Mouse (Mus musculus) small intestine, adult 2 months (tissue): ENCODE measurements at regions not wholly inside any gene's neighbourhood (a gene's known extent, or its start where the extent isn't known, plus 50 kb on each side); places are given as distances from the start of the nearest gene placed in this dataset.

ENCODE experiments used
- H3K27ac ChIP-seq: fragments of 200-500 bp; 2 replicates; pipeline ENCODE4 v1.5.1; 2012; ENCODE audit warnings: low read depth, low read length, control low read depth, inconsistent platforms; ENCODE audit not compliant: insufficient read depth
- H3K27me3 ChIP-seq: fragments of 200-500 bp; 2 replicates; pipeline ENCODE4 v1.6.1; 2012; ENCODE audit warnings: mild to moderate bottlenecking, moderate library complexity, low read length, inconsistent platforms; ENCODE audit not compliant: control insufficient read depth, insufficient read depth
- H3K36me3 ChIP-seq: fragments of 200-500 bp; 2 replicates; pipeline ENCODE4 v1.6.1; 2012; ENCODE audit warnings: mild to moderate bottlenecking, low read length, control low read depth, inconsistent platforms; ENCODE audit not compliant: control insufficient read depth, insufficient read depth
- H3K4me1 ChIP-seq: fragments of 200-500 bp; 2 replicates; pipeline ENCODE4 v1.6.1; 2012; ENCODE audit warnings: low read length, inconsistent platforms, mixed read lengths; ENCODE audit not compliant: control insufficient read depth, insufficient read depth, insufficient read length
- H3K4me3 ChIP-seq: fragments of 200-500 bp; 2 replicates; pipeline ENCODE4 v1.5.1; 2012; ENCODE audit warnings: low read depth, mild to moderate bottlenecking, control low read depth, inconsistent platforms, low read length, moderate library complexity
- CTCF ChIP-seq: fragments of 200-500 bp; IDR thresholded peaks from 2 replicates; pipeline ENCODE4 v1.5.1; 2012; ENCODE audit warnings: low read depth, mild to moderate bottlenecking, control low read depth, inconsistent platforms, low read length, moderate library complexity, mixed read lengths; ENCODE audit not compliant: insufficient replicate concordance, insufficient read length; ENCODE audit errors: extremely low read depth
- POLR2A ChIP-seq: fragments of 200-500 bp; IDR thresholded peaks from 2 replicates; pipeline ENCODE4 v1.6.1; 2012; ENCODE audit warnings: low read depth, mild to moderate bottlenecking, control low read depth, inconsistent platforms, low read length, moderate library complexity
- WGBS: fragments of 180-500 bp; shearing (Covaris S2); methylation state at CpG from one replicate; pipeline ENCODE4 v1.1.7; 2018; 5-methylcytosine and 5-hydroxymethylcytosine counted together

DNA sequence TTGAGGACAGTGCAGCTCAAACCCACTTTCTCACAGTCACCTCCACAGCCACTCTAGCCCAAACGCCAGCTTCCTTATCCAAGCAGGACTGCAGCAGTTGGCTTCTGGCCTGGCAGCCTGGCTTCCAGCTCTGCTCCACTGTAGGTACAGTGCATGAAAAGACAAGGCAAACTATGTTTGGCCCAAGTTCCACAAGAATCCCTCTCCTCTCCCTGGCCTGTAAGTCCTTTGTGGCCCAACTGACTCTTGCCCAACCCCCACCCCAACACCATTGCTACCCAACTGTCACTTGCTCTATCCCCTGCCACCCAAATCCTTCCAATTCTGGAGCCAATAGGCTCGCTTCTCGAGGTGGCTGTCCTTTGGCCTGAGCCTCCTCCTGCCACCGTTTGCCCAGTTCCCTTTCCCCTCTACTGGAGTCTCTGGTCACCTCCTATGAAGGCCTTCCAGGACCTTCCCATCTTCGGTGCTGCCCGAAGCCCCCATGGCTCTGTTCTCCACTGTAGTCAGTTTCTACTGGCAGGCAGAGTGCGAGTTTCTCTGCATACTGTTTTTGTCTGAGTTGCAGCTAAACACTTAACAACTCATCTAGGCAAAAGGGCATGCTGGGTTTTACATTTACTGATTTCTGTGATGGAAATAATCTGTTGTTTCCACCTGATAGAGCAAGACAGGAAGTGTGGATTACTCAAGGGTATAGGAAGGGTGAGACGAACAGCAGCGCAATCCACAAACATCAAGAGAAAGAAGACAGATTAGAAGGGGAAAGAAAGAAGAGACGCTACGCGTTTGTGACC, 84.4 kb upstream of the Ptpn1 start:
- no peak overlapping the region for H3K4me3 ChIP-seq
- H3K4me1 ChIP-seq: no peaks in the 10 kb centered on the region
- H3K27me3 ChIP-seq: no peaks in the 10 kb centered on the region
- WGBS: 82% methylated on average over 12 of the region's 12 CpGs
- no peak for TF ChIP-seq POLR2A
- no peak for TF ChIP-seq CTCF
- no peak overlapping the region for H3K27ac ChIP-seq
- no peaks in the 10 kb centered on the region for H3K36me3 ChIP-seq

DNA sequence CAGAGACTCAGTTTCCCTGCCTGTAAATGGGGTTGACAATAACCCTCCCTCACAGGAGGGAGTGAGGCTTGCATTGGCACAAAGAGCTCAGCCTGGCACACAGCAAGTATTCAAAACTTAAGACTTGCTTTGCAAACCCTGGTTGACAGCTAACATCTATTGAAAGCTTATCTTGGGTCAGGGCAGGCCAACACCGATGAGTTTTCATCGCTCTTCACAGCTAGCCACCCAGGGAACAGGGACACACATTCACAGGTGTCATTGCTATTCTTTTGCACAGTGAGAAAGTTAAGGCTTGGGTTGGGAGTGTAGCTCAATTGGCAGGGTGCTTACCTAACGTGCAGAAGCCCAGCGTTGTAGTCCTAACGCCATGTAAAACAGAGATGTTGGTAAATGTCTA, 86.5 kb upstream of the Ptpn1 start:
- Histone ChIP-seq H3K27ac (no peak overlapping the region), H3K36me3 (no peaks in the 10 kb centered on the region), H3K4me3 (no peak overlapping the region), H3K27me3 (no peaks in the 10 kb centered on the region), H3K4me1 (no peaks in the 10 kb centered on the region)
- no peak for TF ChIP-seq POLR2A
- TF ChIP-seq CTCF: no peak
- WGBS: 90% methylated on average over 5 of the region's 5 CpGs

DNA sequence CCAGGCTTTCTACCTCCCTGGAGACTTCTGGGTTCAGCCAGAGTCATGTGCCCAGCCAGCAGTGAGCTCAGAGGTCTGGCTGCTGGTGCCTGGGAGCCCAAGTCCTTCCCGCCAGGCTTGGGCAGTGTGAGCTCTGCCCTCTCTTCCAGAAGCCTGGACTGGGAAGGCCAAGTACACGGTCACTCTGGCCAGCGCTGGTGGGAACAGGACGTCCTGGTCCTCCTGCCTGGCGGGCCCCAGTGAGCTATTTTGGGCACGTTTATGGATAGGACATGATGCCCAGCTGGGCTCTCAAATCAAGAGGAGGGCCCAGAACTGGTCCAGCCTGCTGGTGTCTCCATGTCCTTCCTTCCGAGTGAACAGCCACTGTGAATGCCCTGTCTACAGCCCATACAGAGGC, 87.3 kb upstream of the Ptpn1 start:
- no peak overlapping the region for H3K4me3 ChIP-seq
- WGBS: 68% methylated on average over 7 of the region's 7 CpGs
- H3K4me1 ChIP-seq: no peaks in the 10 kb centered on the region
- no peak for TF ChIP-seq POLR2A
- TF ChIP-seq CTCF: no peak
- no peak overlapping the region for H3K27ac ChIP-seq
- H3K36me3 ChIP-seq: no peaks in the 10 kb centered on the region
- no peaks in the 10 kb centered on the region for H3K27me3 ChIP-seq

DNA sequence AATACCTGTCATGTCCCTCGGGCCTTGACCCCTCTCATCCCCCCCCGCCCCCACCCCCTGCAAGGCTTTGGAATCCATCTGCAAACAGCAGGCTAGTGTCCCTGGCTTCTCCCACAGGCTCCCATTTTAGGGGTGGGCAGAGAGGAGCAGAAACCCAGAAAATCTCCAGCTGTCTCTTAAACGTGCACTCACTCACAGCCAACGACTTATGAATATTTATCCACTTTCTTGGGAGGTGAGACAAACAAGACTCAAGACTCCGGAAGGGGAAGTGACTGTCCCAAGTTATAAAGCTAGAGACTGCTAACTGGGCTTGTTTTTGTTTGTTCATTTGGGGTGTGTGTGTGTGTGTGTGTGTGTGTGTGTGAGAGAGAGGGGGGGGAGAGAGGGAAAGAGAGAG, 87.9 kb upstream of the Ptpn1 start:
- H3K4me3 ChIP-seq: no peak overlapping the region
- H3K36me3 ChIP-seq: no peaks in the 10 kb centered on the region
- H3K27me3 ChIP-seq: no peaks in the 10 kb centered on the region
- no peaks in the 10 kb centered on the region for H3K4me1 ChIP-seq
- 69% methylated on average over 5 of the region's 5 CpGs for WGBS
- TF ChIP-seq CTCF: no peak
- no peak overlapping the region for H3K27ac ChIP-seq

DNA sequence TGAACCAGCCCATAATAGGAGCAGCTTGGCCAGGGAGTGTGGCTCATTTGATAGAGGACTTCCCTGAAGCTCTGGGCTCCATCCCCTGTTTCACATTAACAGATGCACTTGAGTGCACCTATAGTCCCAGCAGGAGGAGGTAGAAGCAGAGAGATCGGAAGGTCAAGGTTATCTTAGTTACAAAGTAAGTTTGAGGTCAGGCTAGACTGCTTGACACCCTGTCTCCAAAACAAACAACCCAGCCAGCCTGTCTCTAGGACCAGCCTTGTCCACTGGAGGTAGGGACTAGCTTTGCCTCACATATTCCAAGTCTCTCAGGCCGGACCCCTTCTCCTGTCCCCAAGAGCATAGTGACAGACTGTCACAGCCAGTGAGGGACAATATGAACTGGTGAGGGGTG, 88.9 kb upstream of the Ptpn1 start:
- H3K4me1 ChIP-seq: no peaks in the 10 kb centered on the region
- 90% methylated on average over 2 of the region's 2 CpGs for WGBS
- TF ChIP-seq CTCF: no peak
- no peak for TF ChIP-seq POLR2A
- H3K36me3 ChIP-seq: no peaks in the 10 kb centered on the region
- no peaks in the 10 kb centered on the region for H3K27me3 ChIP-seq
- no peak overlapping the region for H3K4me3 ChIP-seq
- no peak overlapping the region for H3K27ac ChIP-seq

DNA sequence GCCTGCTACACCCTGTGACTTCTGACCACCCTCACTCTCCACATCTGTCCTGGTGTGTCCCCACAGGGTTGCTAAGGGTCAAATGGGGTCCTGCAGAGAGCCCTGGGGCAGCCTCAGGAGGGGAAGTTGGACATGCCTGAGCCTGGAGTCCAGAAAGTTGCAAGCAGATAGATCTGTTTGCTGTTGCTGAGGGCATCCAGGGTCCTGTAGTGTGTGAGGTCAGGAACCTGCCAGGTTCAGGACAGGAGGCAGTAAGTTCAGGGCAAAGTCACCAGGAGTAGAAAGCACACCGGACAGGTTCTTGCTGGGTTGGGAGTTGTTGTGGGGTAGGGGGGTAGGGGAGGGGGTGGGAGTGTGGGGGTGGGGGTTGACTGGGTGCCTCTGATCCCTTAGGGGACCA, 89.4 kb upstream of the Ptpn1 start:
- Histone ChIP-seq H3K27me3 (no peaks in the 10 kb centered on the region), H3K4me3 (no peak overlapping the region), H3K36me3 (no peaks in the 10 kb centered on the region), H3K27ac (no peak overlapping the region), H3K4me1 (no peaks in the 10 kb centered on the region)
- WGBS: 83% methylated on average over 1 of the region's 1 CpGs
- TF ChIP-seq POLR2A (no peak), CTCF (no peak)

DNA sequence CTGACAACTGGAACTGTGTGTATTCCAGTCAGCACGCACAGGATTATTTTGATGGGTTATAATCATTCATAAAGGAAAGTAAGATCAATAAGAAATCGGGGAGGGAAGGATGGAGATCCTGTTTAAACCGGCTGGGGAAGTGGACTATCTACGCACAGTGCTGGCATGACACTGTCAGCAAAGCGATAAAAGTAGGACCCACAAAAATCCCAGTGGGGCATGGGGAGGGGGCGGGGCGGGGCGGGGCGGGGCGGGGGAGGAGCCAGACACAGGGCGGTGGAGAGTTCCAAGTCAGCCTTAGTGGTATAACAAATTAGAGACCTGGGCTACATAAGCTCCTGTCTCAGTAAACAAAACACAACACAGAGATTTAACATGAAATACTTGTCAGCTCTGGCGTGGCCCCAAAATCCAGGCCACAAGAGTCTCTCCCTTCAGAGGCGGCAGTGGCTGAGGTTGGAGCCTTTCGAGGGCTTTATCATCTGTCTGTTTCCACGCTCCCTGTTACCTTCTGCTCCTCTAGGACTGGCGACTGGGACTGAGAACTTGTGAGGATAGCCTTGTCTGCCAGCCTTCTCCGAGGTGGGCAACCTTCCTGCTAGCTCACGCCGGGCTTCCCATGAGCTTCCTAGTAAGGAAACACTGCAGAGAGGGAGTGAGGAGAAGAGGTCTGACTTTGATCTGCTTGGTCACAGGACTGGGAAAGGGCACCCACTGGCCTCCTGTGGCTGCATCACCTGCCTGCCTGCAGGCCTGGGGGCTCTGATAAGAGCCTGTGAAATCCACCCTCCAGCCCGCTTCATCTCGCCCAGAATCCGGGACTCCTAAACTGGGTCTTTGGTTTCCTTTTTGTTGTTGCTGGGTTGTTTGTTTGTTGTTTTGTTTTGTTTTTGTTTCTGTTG, 90.3 kb upstream of the Ptpn1 start:
- H3K36me3 ChIP-seq: no peaks in the 10 kb centered on the region
- no peak overlapping the region for H3K4me3 ChIP-seq
- H3K4me1 ChIP-seq: 0 out of 2 replicates have a peak, but pooled peaks cover 5% of the 10 kb centered on the region
- 52% methylated on average over 22 of the region's 22 CpGs for WGBS
- H3K27ac ChIP-seq: no peak overlapping the region
- H3K27me3 ChIP-seq: no peaks in the 10 kb centered on the region
- TF ChIP-seq POLR2A (no peak), CTCF (no peak)
